Mouse (Mus musculus) adipocyte (in vitro differentiated cells): ENCODE data around the gene Rab24.

Experiments
- DNase-seq: peaks from one replicate; pipeline ENCODE4 v3.0.0-alpha.2; 2016; ENCODE audit warnings: low spot score

The Rab24 gene

DNA sequence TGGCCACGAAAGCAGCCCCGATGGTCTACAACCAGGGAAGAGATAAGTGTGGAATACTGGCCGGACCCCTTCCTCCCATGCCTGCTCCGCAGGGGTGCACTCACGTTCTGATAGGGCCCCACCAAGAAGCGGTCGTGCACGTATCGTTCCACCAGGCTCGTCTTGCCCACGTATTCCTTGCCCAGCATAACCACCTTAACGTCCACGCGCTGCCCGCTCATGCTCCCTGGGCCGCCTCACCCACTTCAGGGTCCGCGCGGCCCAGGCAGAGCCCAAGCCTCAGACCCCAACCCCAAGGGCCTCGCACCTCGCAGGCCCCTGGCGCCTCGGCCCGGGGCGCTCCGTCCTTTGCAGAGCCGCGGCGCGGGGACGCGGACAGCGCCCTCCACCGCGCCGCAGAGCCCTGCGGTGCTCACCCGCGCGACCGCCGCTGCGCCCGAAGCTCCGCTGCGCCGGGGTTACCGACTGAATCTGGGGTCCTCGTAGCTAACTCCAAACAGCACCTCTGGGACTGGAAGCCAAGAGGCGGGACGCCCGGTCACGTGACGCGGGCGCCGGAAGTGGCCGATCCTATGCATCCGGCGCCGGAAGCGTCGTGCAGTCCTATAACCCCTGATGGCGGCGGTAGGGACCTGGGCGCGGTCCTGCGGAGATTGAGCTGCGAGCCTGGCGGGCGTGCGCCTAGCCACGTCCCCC, at the start of gene Rab24:
Gene Rab24, minus strand, starts transcription at position 513 of the 696 bp plus-strand sequence.
- DNase-seq, result peak; percentile 83

DNA sequence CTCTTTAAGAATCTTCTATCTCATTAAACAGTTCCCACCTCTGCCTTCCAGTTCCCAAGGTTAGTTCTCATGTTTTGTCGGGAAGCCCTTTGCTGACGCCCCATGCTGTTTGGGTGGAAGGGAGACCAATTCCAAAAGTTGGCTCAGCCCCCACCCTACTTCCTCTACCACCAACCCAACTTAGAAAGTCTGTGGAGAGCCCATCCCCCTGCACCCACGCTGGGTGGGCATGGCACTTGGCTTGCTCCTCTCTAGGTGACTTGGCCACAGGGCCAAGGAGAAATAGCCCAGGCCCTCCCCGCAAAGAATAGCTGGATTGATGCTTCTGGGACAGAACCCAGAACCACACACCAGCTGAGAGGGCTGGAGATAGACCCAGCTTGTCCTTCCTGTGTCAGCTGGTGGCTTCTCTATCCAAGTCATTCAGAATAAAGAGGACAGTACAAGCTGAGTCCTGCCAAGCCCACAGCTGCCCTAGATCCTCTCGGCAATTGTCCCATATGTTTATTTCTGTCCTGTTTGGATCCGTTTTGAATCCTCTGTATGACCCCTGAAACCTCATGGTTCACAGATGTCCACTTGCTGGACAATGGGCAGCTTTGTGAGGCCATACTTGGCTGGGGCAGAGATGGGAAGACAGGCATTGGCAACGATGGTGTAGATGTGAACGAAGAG, 49.4 kb upstream of the Rab24 start:
- DNase-seq, result peak; percentile 9

DNA sequence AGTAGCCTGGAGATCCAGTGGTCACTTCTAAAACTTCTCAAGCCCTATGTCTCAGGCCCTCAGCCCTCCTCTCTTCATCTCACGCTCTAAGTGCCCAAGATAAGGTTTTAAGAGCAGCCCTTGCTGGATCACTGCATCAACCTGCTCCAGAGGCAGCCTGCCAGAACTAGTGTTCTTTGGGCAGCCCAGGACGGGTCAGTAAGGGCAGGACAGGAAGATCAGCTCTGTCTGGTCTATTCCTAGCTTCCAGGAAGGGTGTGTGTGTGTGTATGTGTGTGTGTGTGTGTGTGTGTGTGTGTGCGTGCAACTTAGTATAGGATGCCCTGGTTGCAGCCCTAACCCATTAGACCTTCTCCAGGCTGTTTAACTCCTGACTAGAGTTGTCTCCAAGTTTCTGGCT, 48.5 kb upstream of the Rab24 start:
- DNase-seq, result no peak

DNA sequence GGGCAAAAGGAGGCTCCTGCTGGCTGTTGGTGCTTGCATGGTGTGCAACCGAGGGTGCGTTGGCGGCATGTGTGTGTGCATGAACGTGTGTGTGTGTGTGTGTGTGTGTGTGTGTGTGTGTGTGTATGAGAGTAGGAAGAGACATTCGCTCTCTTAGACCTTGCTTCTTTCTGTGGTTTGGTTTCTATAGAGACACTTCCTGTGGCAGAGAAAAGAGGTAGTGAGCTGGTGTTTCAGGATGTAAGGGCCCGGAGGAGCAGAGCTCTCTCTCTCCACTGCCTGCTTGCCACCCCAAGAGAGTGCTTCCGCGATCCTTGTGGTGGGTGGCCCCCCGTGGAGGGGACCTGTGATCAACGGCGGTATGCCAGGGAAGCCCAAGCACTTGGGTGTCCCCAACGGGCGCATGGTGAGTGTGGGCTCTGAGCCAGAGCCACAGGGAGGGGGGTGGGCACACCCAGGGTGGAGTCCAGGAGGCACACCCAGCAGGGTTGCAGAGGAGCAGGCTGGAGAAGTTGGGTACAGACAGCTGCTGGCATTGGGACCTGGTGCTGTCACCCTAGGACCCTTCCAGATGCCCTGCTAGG, 47.9 kb upstream of the Rab24 start, which contains the start of gene Rgs14:
Gene Rgs14, plus strand, starts transcription at position 202 of the 584 bp plus-strand sequence.
- no peak for DNase-seq

DNA sequence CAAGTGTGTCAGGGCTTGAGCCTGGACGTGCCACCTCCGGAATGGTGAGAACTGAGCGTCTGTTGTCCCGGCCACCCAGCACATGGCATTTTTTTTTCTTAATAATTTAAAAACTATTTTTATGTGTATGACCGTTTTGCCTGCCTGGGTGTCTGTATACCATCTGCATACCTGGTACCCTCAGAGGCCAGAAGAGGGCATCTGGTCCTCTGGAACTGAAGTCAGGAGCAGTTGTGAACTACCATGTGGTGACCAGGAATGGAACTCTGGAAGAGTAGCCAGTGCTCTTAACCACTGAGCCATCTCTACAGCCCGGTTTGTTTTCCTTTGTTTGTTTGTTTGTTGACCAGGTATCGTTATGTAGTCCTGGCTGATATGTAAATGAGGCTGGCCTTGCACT, 46.7 kb upstream of the Rab24 start:
- DNase-seq, result no peak

DNA sequence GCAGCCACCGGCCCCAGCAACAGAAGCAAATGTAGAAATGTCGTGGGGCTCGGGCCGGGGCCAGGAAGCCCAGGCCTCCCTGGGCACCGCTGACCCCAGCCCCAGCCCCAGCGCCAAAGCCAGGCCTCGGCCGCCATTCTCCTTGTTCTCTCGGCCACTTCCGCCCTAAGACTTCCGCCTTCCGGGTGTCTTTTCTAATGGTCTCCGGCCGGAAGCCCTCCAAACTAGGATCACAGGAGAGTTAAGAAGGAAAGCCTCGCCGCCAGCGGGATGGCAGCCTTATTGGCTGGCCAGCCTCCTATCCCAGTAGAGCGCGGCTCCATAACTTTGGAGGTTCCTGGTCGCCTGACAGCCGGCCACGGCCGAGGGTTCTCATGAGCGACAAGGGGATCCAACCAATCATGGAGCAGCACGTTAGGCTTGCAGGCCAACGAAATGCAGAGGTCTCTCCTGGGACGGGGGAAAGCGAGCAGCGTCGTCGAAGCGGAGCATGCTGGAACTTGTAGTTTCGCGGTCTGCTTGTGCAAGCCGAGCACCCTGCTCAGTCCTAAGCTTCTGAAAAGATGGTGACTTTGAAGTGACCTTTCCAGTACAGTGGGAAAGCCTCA, 40.8 kb upstream of the Rab24 start, which contains the start of gene Lman2:
Gene Lman2, minus strand, starts transcription at position 331 of the 608 bp plus-strand sequence.
- peak; percentile 99 for DNase-seq

DNA sequence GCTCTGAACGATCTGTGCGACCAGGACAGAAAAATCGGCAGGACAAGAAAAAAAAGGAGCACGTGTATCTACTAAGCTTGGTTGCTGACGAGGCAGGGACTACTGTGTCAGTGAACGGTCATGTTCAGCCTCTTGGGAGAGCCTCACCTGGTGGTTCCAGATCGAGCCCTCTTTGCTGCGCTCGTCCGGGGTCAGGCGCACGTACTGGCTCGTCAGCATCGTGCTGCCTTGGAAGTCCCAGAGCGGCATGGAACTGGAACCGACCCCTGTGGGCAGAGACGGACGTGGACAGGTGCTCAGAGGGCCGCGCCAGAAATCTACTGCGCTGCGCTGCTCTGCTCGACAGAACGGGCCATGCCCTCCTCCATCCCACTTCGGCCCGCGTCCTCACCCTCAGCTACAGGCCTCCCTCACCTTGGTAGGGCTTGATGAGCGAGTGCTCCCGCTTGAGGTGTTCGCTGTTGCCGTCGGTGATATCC, 40.3 kb upstream of the Rab24 start:
- DNase-seq, result peak; percentile 21

DNA sequence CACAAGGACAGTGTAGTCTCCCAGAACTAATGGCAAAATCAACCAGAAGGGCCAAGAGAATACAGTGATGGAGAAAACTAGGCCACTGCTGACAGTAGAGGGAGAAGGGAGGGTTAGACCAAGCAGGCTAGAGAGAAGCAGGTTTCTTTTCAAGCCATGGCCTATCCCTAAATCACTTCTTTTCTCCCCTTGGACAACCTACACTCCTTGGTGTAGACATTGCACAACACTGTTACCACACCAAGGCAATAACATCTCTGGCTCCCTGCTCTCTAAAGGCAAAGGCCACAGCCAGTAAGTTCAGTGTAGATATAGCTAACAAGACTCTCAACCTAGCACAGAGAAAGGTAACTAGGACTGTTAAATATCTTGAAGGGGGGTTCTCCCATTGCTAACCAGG, 39.4 kb upstream of the Rab24 start:
- peak; percentile 68 for DNase-seq

DNA sequence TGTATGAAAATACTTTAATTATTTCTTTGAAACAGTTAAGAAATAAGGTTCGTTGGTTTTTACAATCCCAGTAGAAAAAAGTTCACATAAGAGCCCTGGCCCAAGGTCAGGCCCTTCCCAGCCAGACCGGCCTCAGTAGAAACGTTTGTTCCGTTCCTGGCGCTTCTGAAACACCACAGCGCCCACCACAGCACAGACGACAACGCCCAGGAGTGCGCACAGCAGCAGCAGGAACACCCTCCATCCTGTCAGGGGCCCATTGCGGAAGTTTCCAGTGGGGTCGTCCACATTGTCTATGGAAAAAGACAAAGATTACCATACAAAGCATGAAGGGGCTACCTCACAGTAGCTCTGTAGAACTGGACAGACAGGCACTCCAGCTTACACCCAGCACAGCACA, 25.0 kb upstream of the Rab24 start:
- DNase-seq, result no peak

DNA sequence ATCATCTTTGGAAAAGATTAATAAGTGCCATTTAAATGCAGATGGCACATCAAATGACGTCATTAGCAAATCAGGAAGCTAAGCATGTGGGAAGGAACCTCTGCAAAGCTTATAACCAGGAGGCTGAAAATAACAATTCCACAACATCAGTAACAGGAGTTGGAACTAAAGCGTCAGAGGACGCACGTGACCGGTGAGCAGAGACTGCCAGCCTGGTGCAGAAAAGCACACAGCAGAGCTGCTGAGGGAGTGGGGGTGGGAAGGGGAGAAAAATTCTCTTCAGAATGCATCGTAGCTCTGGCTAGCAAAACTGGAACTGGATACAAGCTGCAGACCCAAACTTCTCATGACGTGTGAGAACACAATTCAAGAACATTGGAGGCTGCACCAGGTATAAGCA, 22.5 kb upstream of the Rab24 start:
- no peak for DNase-seq

DNA sequence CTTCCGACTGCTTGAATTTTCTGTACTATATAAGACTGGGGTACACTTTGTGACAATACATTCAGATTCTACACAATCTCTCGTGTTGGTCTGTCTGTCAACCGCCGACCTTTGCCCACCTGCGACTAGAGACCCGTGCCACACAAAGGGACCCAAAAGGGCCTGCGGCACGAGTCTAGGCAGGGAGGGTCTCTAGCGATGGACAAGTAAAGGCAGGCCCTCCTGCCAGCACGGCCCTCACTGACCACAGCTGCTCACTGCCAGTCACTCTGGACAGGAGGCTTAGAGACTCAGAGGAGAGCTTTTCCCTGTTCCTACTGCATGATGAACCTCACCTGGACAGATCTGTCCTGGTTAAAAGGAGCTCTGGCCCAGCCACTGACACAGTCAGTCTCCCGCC, 20.7 kb upstream of the Rab24 start:
- DNase-seq, result no peak

DNA sequence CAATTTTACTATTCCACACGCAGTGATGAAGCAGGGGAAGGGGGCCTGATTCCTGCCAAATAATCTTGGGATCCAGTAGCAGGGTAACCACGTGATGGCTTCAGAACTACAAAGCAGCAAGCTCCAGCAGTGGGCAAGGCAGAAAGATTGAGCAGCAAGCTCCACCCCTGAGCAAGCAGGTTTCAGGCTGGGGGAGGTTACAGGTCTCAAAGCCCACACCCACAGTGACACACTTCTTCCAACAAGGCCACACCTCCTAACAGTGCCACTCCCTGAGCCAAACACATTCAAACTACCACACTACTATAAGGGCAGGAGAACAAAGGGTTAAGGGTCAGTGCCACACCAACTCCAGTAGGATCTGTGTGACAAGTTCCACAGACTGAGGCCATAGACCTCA, 17.5 kb upstream of the Rab24 start:
- DNase-seq, result peak; percentile 35

DNA sequence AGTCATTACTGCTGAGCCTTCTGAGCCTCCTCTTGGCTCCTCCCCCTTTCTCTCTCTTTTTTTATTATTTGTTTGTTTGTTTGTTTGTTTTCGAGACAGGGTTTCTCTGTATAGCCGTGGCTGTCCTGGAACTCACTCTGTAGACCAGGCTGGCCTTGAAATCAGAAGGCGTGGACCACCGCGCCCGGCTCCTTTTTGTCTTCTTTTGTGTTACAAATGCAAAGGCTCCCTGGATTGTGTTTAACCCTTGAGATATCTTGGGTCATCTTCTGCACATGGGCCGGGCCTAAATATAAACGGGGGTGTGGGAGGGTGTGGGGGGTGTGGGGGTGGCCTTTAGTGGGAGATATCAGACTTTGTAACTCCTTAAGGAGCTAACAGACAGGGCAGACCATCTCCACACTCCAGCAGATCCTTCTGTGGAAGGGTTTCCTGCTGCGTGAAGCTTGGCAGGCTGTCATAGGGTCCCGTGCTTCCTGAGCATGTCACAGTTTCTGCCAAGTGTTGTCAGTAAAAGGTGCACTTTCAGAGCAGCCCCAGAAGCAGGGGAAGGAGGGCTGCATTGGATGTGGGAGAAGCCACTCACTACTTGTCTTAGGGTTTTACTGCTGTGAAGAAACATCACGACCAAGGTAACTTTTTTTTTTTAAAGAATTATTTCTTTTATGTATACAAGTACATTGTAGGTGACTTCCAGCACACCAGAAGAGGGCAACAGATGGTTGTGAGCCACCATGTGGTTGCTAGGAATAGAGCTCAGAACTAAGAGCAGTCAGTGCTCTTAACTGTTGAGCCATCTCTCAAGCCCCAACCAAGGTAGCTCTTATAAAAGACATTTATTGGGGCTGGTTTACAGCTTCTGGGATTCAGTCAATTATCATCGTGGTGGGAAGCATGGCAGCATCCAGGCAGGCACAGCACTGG, 16.6 kb upstream of the Rab24 start:
- no peak for DNase-seq

DNA sequence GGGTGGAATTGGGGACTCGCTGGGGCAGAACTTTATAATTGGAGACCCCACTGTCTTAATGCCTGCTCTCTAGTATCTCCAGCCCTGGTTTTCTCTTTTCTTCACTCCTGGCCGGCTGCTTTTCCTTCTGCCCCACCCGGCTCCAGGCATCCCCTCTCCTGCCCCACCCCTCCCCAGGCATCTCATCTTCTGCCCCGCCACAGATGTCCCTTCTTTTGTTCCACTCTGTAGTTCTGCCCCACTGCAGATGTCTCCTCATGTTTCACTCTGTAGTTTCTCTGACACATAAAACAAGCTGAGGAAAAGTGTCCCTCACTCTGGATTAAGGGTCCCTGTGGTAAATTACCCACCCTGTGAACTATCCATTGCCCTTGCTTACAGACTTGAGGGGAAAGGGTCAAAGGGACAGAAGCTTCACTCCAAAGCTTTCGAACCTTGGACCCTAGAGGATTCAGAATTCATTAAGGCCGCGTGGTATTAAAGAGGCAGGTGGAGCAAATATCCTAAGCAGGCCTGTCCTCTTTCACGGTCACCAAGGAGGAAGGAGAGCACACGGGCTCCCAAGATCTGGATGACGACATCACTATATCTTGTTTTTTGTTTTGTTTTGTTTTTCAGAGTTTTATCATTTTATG, 15.7 kb upstream of the Rab24 start:
- DNase-seq, result no peak

DNA sequence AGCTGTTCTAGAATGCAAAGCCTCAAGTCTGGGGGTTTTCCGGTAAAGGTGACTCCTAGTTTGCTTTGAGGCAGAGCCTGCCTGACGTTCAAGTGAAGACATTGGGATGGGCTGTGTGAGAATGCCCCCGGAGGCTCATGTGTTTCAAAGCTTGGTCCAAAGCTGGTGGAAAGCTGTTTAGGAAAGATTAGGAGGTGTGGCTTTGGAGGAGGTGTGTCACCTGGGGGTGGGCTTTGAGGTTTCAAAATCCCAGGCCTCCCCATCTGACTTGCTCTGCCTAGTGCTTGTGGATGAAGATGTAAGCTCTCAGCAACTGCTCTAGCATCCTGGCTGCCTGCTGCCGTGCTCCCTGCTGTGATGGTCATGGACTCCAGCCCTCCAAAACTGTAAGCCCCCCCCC, 14.0 kb upstream of the Rab24 start:
- DNase-seq, result no peak

DNA sequence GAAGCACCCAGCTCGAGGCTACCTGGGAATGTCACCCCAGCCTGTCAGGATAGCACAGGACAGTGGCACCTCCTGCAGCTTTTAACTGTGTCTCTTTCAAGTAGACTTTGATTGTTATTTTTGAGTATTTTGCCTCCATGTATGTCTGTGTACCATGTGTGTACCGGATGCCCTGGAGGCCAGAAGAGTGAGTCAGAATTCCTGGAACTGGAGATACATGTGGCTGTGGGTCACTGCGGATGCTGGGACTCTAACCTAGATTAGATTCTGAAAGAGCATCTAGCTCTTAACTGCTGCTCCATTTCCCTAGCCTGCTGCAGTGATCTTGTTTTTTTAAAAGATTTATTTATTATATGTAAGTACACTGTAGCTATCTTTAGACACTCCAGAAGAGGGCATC, 10.6 kb upstream of the Rab24 start:
- no peak for DNase-seq

DNA sequence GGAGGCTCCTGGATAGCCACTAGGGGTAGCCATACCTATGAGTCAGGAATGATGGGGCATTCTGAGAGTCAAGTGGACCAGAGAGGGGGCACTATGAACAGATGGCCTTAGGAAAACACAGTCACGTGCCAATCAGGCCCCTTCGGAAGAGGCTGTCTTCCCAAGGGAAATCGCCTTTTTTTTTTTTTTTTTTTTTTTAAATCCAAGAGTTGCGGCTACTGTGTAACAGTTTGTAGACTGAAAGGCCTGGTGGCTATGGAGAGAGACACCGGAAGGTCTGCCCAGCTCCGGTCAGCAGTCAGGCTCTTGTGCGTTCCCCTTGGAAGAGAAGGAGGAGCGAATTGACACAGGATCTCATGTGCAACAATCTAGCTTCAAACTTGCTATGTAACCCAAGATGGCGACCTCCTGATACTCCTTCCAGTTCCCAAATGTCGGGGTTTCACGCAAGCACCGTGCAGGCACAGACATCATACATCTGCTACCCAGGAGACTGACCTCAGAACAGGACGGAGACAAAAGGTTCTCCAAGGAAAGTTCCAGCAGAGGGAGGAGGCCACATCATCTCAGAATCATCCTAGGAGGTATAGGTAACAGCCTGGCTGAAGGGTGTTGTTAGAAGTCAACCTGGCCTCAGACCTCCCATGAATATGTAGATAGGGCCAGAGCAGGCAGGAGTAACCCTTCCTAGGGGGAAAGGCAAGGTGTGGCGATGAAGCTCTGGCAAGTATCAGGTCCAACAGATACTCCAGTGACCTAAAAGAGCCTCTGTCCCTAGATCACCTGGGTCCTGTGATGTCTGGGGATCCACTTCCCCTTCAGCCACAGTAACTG, 9.0 kb upstream of the Rab24 start:
- no peak for DNase-seq

DNA sequence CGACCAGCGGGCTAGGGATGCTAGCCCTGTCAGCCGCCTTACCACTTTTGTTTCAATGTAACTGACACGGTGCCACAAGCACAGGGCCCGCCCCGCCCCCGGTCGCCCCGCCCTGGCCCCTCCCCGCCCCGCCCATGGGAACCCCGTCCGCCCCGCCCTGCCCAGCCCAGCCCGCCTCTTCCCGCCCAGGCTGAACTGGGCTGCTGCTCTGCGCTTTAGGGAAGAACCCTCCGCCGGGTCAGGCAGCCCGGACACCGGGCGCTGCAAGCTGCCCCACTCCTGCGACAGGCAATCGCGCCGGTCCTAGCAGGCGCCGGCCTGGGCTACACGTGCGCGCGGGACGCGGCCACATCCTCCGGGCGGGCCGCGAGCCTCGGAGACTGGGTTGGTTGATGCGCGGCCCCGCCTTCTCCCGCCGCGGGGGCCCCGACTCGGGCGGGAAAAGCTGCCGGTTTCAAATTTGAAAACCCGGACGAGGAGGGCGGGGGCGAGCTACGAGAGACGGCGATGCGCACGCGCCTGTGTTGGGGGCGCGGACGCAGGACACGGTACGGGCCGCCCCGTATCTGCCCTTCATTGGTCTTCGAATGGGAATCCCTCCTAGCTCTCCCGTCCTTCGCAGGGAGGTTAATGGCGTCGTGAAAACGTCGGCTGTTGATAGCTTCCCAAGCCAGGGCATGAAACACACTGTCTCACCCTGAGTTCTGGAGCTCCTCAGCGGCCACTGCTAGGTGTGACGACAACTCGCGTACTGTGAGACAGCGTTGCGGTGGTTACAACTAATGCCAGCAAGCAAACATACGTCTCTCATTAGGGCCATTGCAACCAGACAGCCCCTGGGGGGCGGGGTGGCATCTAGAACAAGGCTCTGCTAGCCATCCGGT, 8.2 kb upstream of the Rab24 start, which contains the start of gene Mxd3:
Gene Mxd3, minus strand, starts transcription at position 141 of the 884 bp plus-strand sequence.
- DNase-seq, result peak; percentile 70

DNA sequence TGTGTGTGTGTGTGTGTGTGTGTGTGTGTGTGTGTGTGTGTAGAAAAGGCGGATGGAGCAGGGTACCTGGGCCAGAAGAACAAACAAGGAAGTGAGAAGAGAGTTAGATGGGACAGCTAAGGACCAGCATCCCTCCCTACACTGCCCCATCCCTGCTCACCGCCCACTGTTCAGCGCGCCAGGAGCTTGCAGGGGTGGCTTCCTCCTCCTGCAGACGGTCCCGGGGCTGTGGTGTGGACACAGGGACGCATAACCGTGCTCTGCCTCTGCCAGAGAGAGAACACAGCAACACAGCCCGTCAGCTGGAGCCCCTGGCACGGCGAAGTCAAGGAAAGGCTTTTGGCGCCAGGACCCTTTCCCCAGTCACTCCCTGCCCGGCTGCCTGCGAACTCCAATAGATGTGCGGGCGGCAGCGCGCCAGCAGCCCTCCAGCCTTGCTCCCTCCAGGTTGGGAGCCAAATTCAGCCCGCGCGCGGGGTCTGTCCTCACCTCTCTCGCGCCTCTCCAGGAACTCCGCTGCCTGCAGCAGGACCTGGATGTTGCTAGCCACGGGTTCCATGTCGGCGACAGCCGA, 7.5 kb upstream of the Rab24 start:
- no peak for DNase-seq
